Comparison of ENCODE assay signal across 8 mouse cellular contexts in genomic region chr13:55152621-55153415, GRCm38 (mm10). TPM values are rescaled to one million over a fixed set of nuclear protein-coding genes. Genes with fewer than 3 reads are reported as not detected.
A peak's percentile ranks its signal among the peaks of the same experiment; 100 is the strongest.
DNase-seq lines count a peak whose midpoint lies in the region; ATAC-seq lines count a peak whose summit lies in the region.

Fgfr4 (plus strand) TSS chr13:55152640.

- WGBS in embryonic facial prominence, embryonic 15.5 days, result 2% methylated on average over 67 of the region's 68 CpGs
- WGBS in hindbrain, embryonic 16.5 days, result under 1% methylated on average over 51 of the region's 68 CpGs
- 3% methylated on average over 63 of the region's 68 CpGs for WGBS in liver, embryonic 12.5 days (ENCODE audit: insufficient replicate concordance)
- WGBS in neural tube, embryonic 15.5 days, result under 1% methylated on average over 55 of the region's 68 CpGs

- no peaks in the 10 kb centered on the region for H3K9me3 ChIP-seq in megakaryocyte, embryonic 14.5 days
- H3K9me3 ChIP-seq in embryonic facial prominence, embryonic 15.5 days (replicated peaks), result no peaks in the 10 kb centered on the region
- no peaks in the 10 kb centered on the region for H3K9me3 ChIP-seq in hindbrain, embryonic 16.5 days (ENCODE audit: control insufficient read depth, low read length)
- no peaks in the 10 kb centered on the region for H3K9me3 ChIP-seq in liver, embryonic 12.5 days (replicated peaks)
- no peaks in the 10 kb centered on the region for H3K9me3 ChIP-seq in neural tube, embryonic 15.5 days (replicated peaks)

- H3K4me2 ChIP-seq in embryonic facial prominence, embryonic 15.5 days (replicated peaks), result peak within 1 kb of the TSS; percentile 95
- H3K4me2 ChIP-seq in hindbrain, embryonic 16.5 days (ENCODE audit: low read length), result peak within 1 kb of the TSS; percentile 98
- peak within 1 kb of the TSS; percentile 62 for H3K4me2 ChIP-seq in liver, embryonic 12.5 days
- H3K4me2 ChIP-seq in neural tube, embryonic 15.5 days, result peak within 1 kb of the TSS; percentile 98

- no peaks in the 10 kb centered on the region for H3K36me3 ChIP-seq in megakaryocyte, embryonic 14.5 days (replicated peaks; ENCODE audit: low read length)
- H3K36me3 ChIP-seq in embryonic facial prominence, embryonic 15.5 days, result no peaks in the 10 kb centered on the region
- no peaks in the 10 kb centered on the region for H3K36me3 ChIP-seq in hindbrain, embryonic 16.5 days (ENCODE audit: control insufficient read depth, insufficient read depth, low read length)
- no peaks in the 10 kb centered on the region for H3K36me3 ChIP-seq in liver, embryonic 12.5 days
- H3K36me3 ChIP-seq in neural tube, embryonic 15.5 days, result no peaks in the 10 kb centered on the region

- peak within 1 kb of the TSS; percentile 50 for H3K9ac ChIP-seq in embryonic facial prominence, embryonic 15.5 days
- H3K9ac ChIP-seq in hindbrain, embryonic 16.5 days (ENCODE audit: low read depth, low read length), result peak within 1 kb of the TSS; percentile 69
- peak within 1 kb of the TSS; percentile 48 for H3K9ac ChIP-seq in liver, embryonic 12.5 days
- peak within 1 kb of the TSS; percentile 52 for H3K9ac ChIP-seq in neural tube, embryonic 15.5 days (replicated peaks)

- H3K4me1 ChIP-seq in megakaryocyte, embryonic 14.5 days, result peaks cover 16% of the 10 kb centered on the region
- H3K4me1 ChIP-seq in embryonic facial prominence, embryonic 15.5 days, result peaks cover 12% of the 10 kb centered on the region
- peaks cover 7% of the 10 kb centered on the region for H3K4me1 ChIP-seq in hindbrain, embryonic 16.5 days (ENCODE audit: control insufficient read depth, insufficient read depth, low read depth, low read length)
- H3K4me1 ChIP-seq in liver, embryonic 12.5 days, result peaks cover 8% of the 10 kb centered on the region; the same call in 1 of the 2 replicates
- peaks cover 13% of the 10 kb centered on the region for H3K4me1 ChIP-seq in neural tube, embryonic 15.5 days

- H3K27ac ChIP-seq in embryonic facial prominence, embryonic 15.5 days (replicated peaks), result no peak within 1 kb of the TSS; the same call in 1 of the 2 replicates
- H3K27ac ChIP-seq in hindbrain, embryonic 16.5 days (ENCODE audit: low read depth, low read length), result no peak within 1 kb of the TSS
- H3K27ac ChIP-seq in liver, embryonic 12.5 days, result peak within 1 kb of the TSS; percentile 75
- H3K27ac ChIP-seq in neural tube, embryonic 15.5 days (replicated peaks), result no peak within 1 kb of the TSS

- DNase-seq in layer of hippocampus, postnatal 14 days (ENCODE audit: low spot score in 2 of 2), result no peak
- DNase-seq in urinary bladder, postnatal 14 days (ENCODE audit: low spot score), result no peak

- H3K27me3 ChIP-seq in megakaryocyte, embryonic 14.5 days (replicated peaks), result peaks cover 74% of the 10 kb centered on the region
- H3K27me3 ChIP-seq in embryonic facial prominence, embryonic 15.5 days, result peaks cover 13% of the 10 kb centered on the region; the same call in 1 of the 2 replicates
- H3K27me3 ChIP-seq in hindbrain, embryonic 16.5 days (replicated peaks; ENCODE audit: control insufficient read depth, insufficient read depth, low read length), result peaks cover 2% of the 10 kb centered on the region
- H3K27me3 ChIP-seq in liver, embryonic 12.5 days (replicated peaks), result peaks cover 63% of the 10 kb centered on the region
- peaks cover 21% of the 10 kb centered on the region for H3K27me3 ChIP-seq in neural tube, embryonic 15.5 days (replicated peaks)

- peak within 1 kb of the TSS; percentile 75 for H3K4me3 ChIP-seq in megakaryocyte, embryonic 14.5 days (replicated peaks)
- peak within 1 kb of the TSS; percentile 59 for H3K4me3 ChIP-seq in embryonic facial prominence, embryonic 15.5 days (replicated peaks)
- peak within 1 kb of the TSS; percentile 59 for H3K4me3 ChIP-seq in hindbrain, embryonic 16.5 days (ENCODE audit: low read length)
- peak within 1 kb of the TSS; percentile 45 for H3K4me3 ChIP-seq in liver, embryonic 12.5 days
- peak within 1 kb of the TSS; percentile 51 for H3K4me3 ChIP-seq in neural tube, embryonic 15.5 days (replicated peaks)

- ATAC-seq in megakaryocyte, adult 5-6 weeks (ENCODE audit: poor library complexity, severe bottlenecking), result no peak
- peak; percentile 75 for ATAC-seq in embryonic facial prominence, embryonic 15.5 days (ENCODE audit: insufficient number of reproducible peaks, low FRiP score, low TSS enrichment, low read depth)
- ATAC-seq in hindbrain, embryonic 16.5 days, result no peak; the same call in 1 of the 2 replicates
- ATAC-seq in liver, embryonic 12.5 days, result peak; percentile 76
- peak; percentile 24; the same call in 1 of the 2 replicates for ATAC-seq in neural tube, embryonic 15.5 days (ENCODE audit: low FRiP score)

RNA-seq across cellular contexts. Expression of gene Fgfr4, which starts in this region (rescaled TPM):
- not detected in 2 replicates for polyA plus RNA-seq in megakaryocyte, embryonic 14.5 days (2012; ENCODE audit: insufficient read depth, low replicate concordance)
- not detected in 2 replicates for total RNA-seq in megakaryocyte, adult 5-6 weeks (2015)
- total RNA-seq in megakaryocyte, adult 5-6 weeks (2017), result not detected in 2 replicates
- 12.7 and 14.6 TPM in 2 replicates for polyA plus RNA-seq in embryonic facial prominence, embryonic 15.5 days (2015; fragmentation: Nextera tagmentation; extraction: Ambion mirVana)
- 1.3 and 1.6 TPM in 2 replicates for polyA plus RNA-seq in hindbrain, embryonic 16.5 days (2015; fragmentation: Nextera tagmentation; extraction: Ambion mirVana)
- 5.0 and 5.7 TPM in 2 replicates for polyA plus RNA-seq in liver, embryonic 12.5 days (2016; fragmentation: Nextera tagmentation; extraction: Ambion mirVana)
- 1.7 and 2.2 TPM in 2 replicates for polyA plus RNA-seq in neural tube, embryonic 15.5 days (2015; fragmentation: Nextera tagmentation; extraction: Ambion mirVana)
- total RNA-seq in layer of hippocampus, postnatal 14 days (2021), result under 1 TPM; 0.18 to 0.45 TPM

Comparison
In these comparisons a context has a peak if more than half of its experiments do, and no peak if none do; other contexts are left out.
1. ATAC-seq: peak in embryonic facial prominence, embryonic 15.5 days (single experiment), liver, embryonic 12.5 days (single experiment) and neural tube, embryonic 15.5 days (single experiment); none in megakaryocyte, adult 5-6 weeks (single experiment) and hindbrain, embryonic 16.5 days (single experiment).
2. Peak in every context shown above with its lines, with median percentiles within 50 percentile points of each other: H3K4me3 ChIP-seq, H3K4me2 ChIP-seq and H3K9ac ChIP-seq.